Mouse (Mus musculus): ENCODE data around the gene Dhrs7b. TPM values are rescaled to one million over a fixed set of nuclear protein-coding genes. Genes with fewer than 3 reads are reported as not detected.
"Not testable (repeated sequence)": the region's sequence is repeated elsewhere in the genome, so short reads cannot be mapped to it uniquely, and the experiment has no call there.

Gene Dhrs7b
- polyA plus RNA-seq, 1 experiment from 2014 or later = 32.7 TPM

- ATAC-seq (ENCODE audit: low read depth) (no peak), DNase-seq (ENCODE audit: low spot score) (no peak)
- Histone ChIP-seq H3K9ac (ENCODE audit: low read depth, low read length) (no peak overlapping the region), H3K4me3 (ENCODE audit: low read depth, low read length) (no peak overlapping the region), H3K9me3 (ENCODE audit: control insufficient read depth, low read length) (no peaks in the 10 kb centered on the region), H3K4me2 (ENCODE audit: low read depth, low read length) (no peak overlapping the region), H3K36me3 (ENCODE audit: control insufficient read depth, insufficient read depth, low read length) (peaks cover 9% of the 10 kb centered on the region), H3K27ac (replicated peaks; ENCODE audit: low read depth, low read length) (no peak overlapping the region), H3K4me1 (ENCODE audit: control insufficient read depth, insufficient read depth, low read length) (peaks cover 16% of the 10 kb centered on the region), H3K27me3 (replicated peaks; ENCODE audit: control insufficient read depth, insufficient read depth, low read length) (no peaks in the 10 kb centered on the region)
- 85% methylated on average over 6 of the region's 6 CpGs for WGBS
Measured at GRCm38 (mm10) chr11:60873101-60873500, 42.7 kb downstream of the Dhrs7b start.

DNA sequence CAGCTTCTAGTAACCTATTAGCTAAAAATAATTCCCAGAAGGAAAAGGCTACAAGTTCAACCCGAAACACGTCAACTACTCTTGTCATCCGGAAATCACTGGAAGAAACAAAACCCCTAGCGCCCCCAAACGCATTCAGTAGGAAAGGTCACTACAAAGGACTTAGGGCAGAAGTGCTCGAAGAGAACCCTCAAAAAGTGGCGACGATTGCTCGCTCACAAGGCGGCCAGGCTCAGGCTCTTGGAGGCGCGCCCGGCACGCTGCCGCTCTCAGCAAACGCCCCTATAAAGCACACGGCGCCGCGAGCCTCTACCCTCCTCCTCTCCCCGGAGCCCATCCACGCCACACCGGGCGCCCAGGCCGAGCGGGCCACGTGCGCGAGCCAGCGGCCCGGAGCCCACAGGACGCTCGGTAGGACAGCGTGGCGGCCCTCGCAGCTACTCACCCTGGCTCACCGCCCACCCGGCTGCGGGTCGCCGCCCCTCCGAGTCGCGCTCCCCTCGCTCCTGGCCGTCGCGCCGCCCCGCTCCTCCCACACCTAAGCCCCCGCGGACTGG is 47.7 kb downstream of the Dhrs7b start:
- Histone ChIP-seq H3K4me3 (ENCODE audit: low read depth, low read length) (peak overlapping the region; percentile 91), H3K4me1 (ENCODE audit: control insufficient read depth, insufficient read depth, low read length) (peaks cover 20% of the 10 kb centered on the region), H3K27ac (replicated peaks; ENCODE audit: low read depth, low read length) (peak overlapping the region; percentile 96), H3K9ac (ENCODE audit: low read depth, low read length) (peak overlapping the region; percentile 95), H3K4me2 (ENCODE audit: low read depth, low read length) (peak overlapping the region; percentile 64), H3K27me3 (replicated peaks; ENCODE audit: control insufficient read depth, insufficient read depth, low read length) (no peaks in the 10 kb centered on the region), H3K36me3 (ENCODE audit: control insufficient read depth, insufficient read depth, low read length) (peaks cover 5% of the 10 kb centered on the region; the same call in 1 of the 2 replicates), H3K9me3 (ENCODE audit: control insufficient read depth, low read length) (no peaks in the 10 kb centered on the region)
- peak; percentile 66 for ATAC-seq (ENCODE audit: low read depth)
- peak; percentile 65 for DNase-seq (ENCODE audit: low spot score)
- WGBS = 2% methylated on average over 22 of the region's 52 CpGs

- peak; percentile 99 for DNase-seq (ENCODE audit: low spot score)
- Histone ChIP-seq H3K27me3 (replicated peaks; ENCODE audit: control insufficient read depth, insufficient read depth, low read length) (no peaks in the 10 kb centered on the region), H3K27ac (replicated peaks; ENCODE audit: low read depth, low read length) (peak within 1 kb of the TSS; percentile 96), H3K9ac (ENCODE audit: low read depth, low read length) (peak within 1 kb of the TSS; percentile 95), H3K4me2 (ENCODE audit: low read depth, low read length) (peak within 1 kb of the TSS; percentile 85), H3K4me1 (ENCODE audit: control insufficient read depth, insufficient read depth, low read length) (peaks cover 20% of the 10 kb centered on the region), H3K36me3 (ENCODE audit: control insufficient read depth, insufficient read depth, low read length) (peaks cover 5% of the 10 kb centered on the region; the same call in 1 of the 2 replicates), H3K4me3 (ENCODE audit: low read depth, low read length) (peak within 1 kb of the TSS; percentile 91), H3K9me3 (ENCODE audit: control insufficient read depth, low read length) (no peaks in the 10 kb centered on the region)
- WGBS = under 1% methylated on average over 28 of the region's 62 CpGs
- peak; percentile 99 for ATAC-seq (ENCODE audit: low read depth)
Measured at GRCm38 (mm10) chr11:60878675-60879294, 48.4 kb downstream of the Dhrs7b start, which contains the start of gene Tmem11. Gene Tmem11, minus strand, starts transcription at chr11:60879272.

DNA sequence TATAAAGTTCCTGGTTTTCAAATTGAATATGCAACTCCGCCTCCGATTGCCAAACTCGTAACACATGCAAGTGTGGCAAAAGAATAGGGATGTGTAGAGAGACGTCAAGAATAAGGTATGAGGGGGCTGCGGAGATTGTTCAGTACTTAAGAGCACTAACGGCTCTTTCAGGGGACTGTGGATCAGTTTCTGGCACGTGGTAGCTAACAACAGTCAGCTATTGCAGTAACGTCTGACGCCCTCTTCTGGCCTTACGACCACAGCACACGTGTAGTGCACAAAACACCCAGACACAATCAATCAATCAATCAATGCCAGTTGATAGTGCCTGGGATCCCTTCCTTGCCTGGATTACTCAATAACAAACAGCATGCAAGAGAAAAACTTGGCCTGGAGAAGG is 49.0 kb downstream of the Dhrs7b start:
- DNase-seq (ENCODE audit: low spot score) (peak; percentile 81), ATAC-seq (ENCODE audit: low read depth) (no peak)
- no peaks in the 10 kb centered on the region for H3K9me3 ChIP-seq (ENCODE audit: control insufficient read depth, low read length)
- WGBS = under 1% methylated on average over 11 of the region's 11 CpGs
- peaks cover under 1% of the 10 kb centered on the region; the same call in 1 of the 2 replicates for H3K36me3 ChIP-seq (ENCODE audit: control insufficient read depth, insufficient read depth, low read length)
- H3K27me3 ChIP-seq (replicated peaks; ENCODE audit: control insufficient read depth, insufficient read depth, low read length) = no peaks in the 10 kb centered on the region
- H3K4me2 ChIP-seq (ENCODE audit: low read depth, low read length) = peak overlapping the region; percentile 85
- H3K4me1 ChIP-seq (ENCODE audit: control insufficient read depth, insufficient read depth, low read length) = peaks cover 15% of the 10 kb centered on the region
- peak overlapping the region; percentile 91 for H3K4me3 ChIP-seq (ENCODE audit: low read depth, low read length)
- H3K9ac ChIP-seq (ENCODE audit: low read depth, low read length) = peak overlapping the region; percentile 95
- peak overlapping the region; percentile 96 for H3K27ac ChIP-seq (replicated peaks; ENCODE audit: low read depth, low read length)

GRCm38 (mm10) chr11:60880559-60880958 is 50.1 kb downstream of the Dhrs7b start:
- ATAC-seq (ENCODE audit: low read depth) (no peak), DNase-seq (ENCODE audit: low spot score) (no peak)
- no peak overlapping the region for H3K9ac ChIP-seq (ENCODE audit: low read depth, low read length)
- no peaks in the 10 kb centered on the region for H3K9me3 ChIP-seq (ENCODE audit: control insufficient read depth, low read length)
- H3K4me3 ChIP-seq (ENCODE audit: low read depth, low read length) = no peak overlapping the region
- 90% methylated on average over 4 of the region's 4 CpGs for WGBS
- H3K27ac ChIP-seq (replicated peaks; ENCODE audit: low read depth, low read length) = no peak overlapping the region
- H3K4me1 ChIP-seq (ENCODE audit: control insufficient read depth, insufficient read depth, low read length) = peaks cover 14% of the 10 kb centered on the region
- no peak overlapping the region for H3K4me2 ChIP-seq (ENCODE audit: low read depth, low read length)
- no peaks in the 10 kb centered on the region for H3K27me3 ChIP-seq (replicated peaks; ENCODE audit: control insufficient read depth, insufficient read depth, low read length)
- H3K36me3 ChIP-seq (ENCODE audit: control insufficient read depth, insufficient read depth, low read length) = no peaks in the 10 kb centered on the region

GRCm38 (mm10) chr11:60882386-60882785 is 52.0 kb downstream of the Dhrs7b start:
- DNase-seq (ENCODE audit: low spot score) (no peak), ATAC-seq (ENCODE audit: low read depth) (no peak)
- Histone ChIP-seq H3K9me3 (ENCODE audit: control insufficient read depth, low read length) (no peaks in the 10 kb centered on the region), H3K36me3 (ENCODE audit: control insufficient read depth, insufficient read depth, low read length) (no peaks in the 10 kb centered on the region), H3K4me1 (ENCODE audit: control insufficient read depth, insufficient read depth, low read length) (peaks cover 8% of the 10 kb centered on the region), H3K4me3 (ENCODE audit: low read depth, low read length) (no peak overlapping the region), H3K27ac (replicated peaks; ENCODE audit: low read depth, low read length) (no peak overlapping the region), H3K27me3 (replicated peaks; ENCODE audit: control insufficient read depth, insufficient read depth, low read length) (no peaks in the 10 kb centered on the region), H3K4me2 (ENCODE audit: low read depth, low read length) (no peak overlapping the region), H3K9ac (ENCODE audit: low read depth, low read length) (no peak overlapping the region)
- whole genome bisulfite sequencing = 74% methylated on average over 3 of the region's 3 CpGs

GRCm38 (mm10) chr11:60886986-60887385 is 56.6 kb downstream of the Dhrs7b start:
- not testable (repeated sequence) for H3K9ac ChIP-seq (ENCODE audit: low read depth, low read length); H3K36me3 ChIP-seq (ENCODE audit: control insufficient read depth, insufficient read depth, low read length); H3K4me2 ChIP-seq (ENCODE audit: low read depth, low read length); DNase-seq (ENCODE audit: low spot score); H3K9me3 ChIP-seq (ENCODE audit: control insufficient read depth, low read length); H3K4me1 ChIP-seq (ENCODE audit: control insufficient read depth, insufficient read depth, low read length); H3K4me3 ChIP-seq (ENCODE audit: low read depth, low read length); H3K27ac ChIP-seq (replicated peaks; ENCODE audit: low read depth, low read length); H3K27me3 ChIP-seq (replicated peaks; ENCODE audit: control insufficient read depth, insufficient read depth, low read length); ATAC-seq (ENCODE audit: low read depth)
- 90% methylated on average over 2 of the region's 3 CpGs for WGBS

DNA sequence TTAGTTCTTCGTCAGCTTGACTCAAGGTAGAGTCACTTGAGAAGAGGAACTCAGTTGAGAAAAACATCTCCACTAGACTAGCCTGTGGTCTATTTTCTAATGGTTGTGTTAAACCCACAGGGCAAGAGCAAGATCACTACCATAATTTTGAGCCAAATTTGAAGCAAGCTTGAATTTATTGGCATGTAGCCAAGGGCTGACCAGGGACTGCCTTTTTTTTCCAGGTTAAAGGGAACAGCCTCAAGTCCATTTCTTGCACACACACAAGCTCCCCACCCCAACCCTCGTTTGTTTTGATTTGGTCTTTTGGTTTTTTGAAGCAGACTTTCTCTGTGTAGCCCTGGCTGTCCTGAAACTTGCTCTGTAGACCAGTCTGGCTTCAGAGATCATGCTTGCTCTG is 59.4 kb downstream of the Dhrs7b start:
- H3K4me1 ChIP-seq (ENCODE audit: control insufficient read depth, insufficient read depth, low read length) = no peaks in the 10 kb centered on the region
- H3K4me2 ChIP-seq (ENCODE audit: low read depth, low read length) = no peak overlapping the region
- H3K36me3 ChIP-seq (ENCODE audit: control insufficient read depth, insufficient read depth, low read length) = no peaks in the 10 kb centered on the region
- no peaks in the 10 kb centered on the region for H3K9me3 ChIP-seq (ENCODE audit: control insufficient read depth, low read length)
- no peak overlapping the region for H3K27ac ChIP-seq (replicated peaks; ENCODE audit: low read depth, low read length)
- no peak for ATAC-seq (ENCODE audit: low read depth)
- DNase-seq (ENCODE audit: low spot score) = no peak
- H3K27me3 ChIP-seq (replicated peaks; ENCODE audit: control insufficient read depth, insufficient read depth, low read length) = no peaks in the 10 kb centered on the region
- 58% methylated on average over 2 of the region's 2 CpGs for WGBS
- no peak overlapping the region for H3K9ac ChIP-seq (ENCODE audit: low read depth, low read length)
- no peak overlapping the region for H3K4me3 ChIP-seq (ENCODE audit: low read depth, low read length)

DNA sequence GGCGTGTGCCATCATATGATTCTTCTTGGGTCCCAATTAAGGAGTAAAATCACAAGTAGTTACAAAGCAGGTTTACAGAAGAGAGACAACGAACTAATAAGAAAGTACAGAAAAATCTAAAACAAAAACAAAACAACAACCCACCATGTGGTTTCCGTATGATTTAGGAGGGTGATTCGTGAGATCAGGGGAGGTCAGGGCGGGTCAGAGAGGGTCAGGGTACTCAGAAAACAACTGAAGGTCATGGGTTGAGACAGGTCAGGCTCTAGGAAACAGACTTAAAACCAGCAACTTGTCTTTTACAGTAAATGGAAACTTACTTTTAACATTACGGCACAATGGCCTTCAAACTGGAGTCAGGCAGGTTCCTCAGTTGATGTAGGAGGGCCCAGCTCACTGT is 59.9 kb downstream of the Dhrs7b start:
- ATAC-seq (ENCODE audit: low read depth) (no peak), DNase-seq (ENCODE audit: low spot score) (no peak)
- Histone ChIP-seq H3K4me3 (ENCODE audit: low read depth, low read length) (no peak overlapping the region), H3K27me3 (replicated peaks; ENCODE audit: control insufficient read depth, insufficient read depth, low read length) (no peaks in the 10 kb centered on the region), H3K9me3 (ENCODE audit: control insufficient read depth, low read length) (no peaks in the 10 kb centered on the region), H3K4me1 (ENCODE audit: control insufficient read depth, insufficient read depth, low read length) (no peaks in the 10 kb centered on the region), H3K27ac (replicated peaks; ENCODE audit: low read depth, low read length) (no peak overlapping the region), H3K9ac (ENCODE audit: low read depth, low read length) (no peak overlapping the region), H3K4me2 (ENCODE audit: low read depth, low read length) (no peak overlapping the region), H3K36me3 (ENCODE audit: control insufficient read depth, insufficient read depth, low read length) (no peaks in the 10 kb centered on the region)
- WGBS = 42% methylated on average over 6 of the region's 6 CpGs

All from embryonic facial prominence, embryonic 14.5 days (tissue).